Mouse (Mus musculus): Measurements from ENCODE around the gene B130006D01Rik. TPM values are rescaled to one million over a fixed set of nuclear protein-coding genes. Genes with fewer than 3 reads are reported as not detected.

The B130006D01Rik gene
- polyA plus RNA-seq, 1 experiment, result 0.09 TPM

DNA sequence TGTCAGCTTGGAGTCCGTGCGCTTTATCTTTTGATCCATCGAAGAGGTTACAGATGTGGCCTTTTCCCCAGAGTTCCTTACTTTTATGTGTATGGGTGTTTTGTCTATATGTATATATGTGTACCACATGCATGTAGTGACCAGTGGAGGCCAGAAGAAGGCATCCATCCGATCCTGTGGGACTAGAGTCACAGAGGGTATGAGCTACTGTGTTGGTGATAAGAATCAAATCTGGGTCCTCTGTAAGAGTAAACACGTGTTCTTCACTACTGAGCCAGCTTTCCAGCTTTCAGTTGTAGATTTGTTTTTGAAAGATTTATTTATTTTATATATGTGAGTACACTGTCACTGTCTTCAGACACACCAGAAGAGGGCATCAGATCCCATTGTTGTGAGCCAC lies 4.6 kb downstream of the B130006D01Rik start:
- Histone ChIP-seq H3K36me3 (ENCODE audit: control insufficient read depth, insufficient read depth, low read length) (no peaks in the 10 kb centered on the region), H3K4me1 (ENCODE audit: control insufficient read depth, insufficient read depth, low read length) (no peaks in the 10 kb centered on the region), H3K27me3 (ENCODE audit: control insufficient read depth, insufficient read depth, low read length) (no peaks in the 10 kb centered on the region), H3K4me3 (ENCODE audit: control insufficient read depth, low read depth, low read length) (no peak overlapping the region), H3K27ac (ENCODE audit: control insufficient read depth, insufficient read depth, low read depth, low read length) (no peak overlapping the region)
- no peak for TF ChIP-seq CTCF (IDR thresholded peaks at IDR 0.05; ENCODE audit: control insufficient read depth, insufficient read depth, insufficient replicate concordance, low read depth, low read length)
- no peak for TF ChIP-seq POLR2A (IDR thresholded peaks at IDR 0.05; ENCODE audit: control insufficient read depth, low read depth, low read length)

DNA sequence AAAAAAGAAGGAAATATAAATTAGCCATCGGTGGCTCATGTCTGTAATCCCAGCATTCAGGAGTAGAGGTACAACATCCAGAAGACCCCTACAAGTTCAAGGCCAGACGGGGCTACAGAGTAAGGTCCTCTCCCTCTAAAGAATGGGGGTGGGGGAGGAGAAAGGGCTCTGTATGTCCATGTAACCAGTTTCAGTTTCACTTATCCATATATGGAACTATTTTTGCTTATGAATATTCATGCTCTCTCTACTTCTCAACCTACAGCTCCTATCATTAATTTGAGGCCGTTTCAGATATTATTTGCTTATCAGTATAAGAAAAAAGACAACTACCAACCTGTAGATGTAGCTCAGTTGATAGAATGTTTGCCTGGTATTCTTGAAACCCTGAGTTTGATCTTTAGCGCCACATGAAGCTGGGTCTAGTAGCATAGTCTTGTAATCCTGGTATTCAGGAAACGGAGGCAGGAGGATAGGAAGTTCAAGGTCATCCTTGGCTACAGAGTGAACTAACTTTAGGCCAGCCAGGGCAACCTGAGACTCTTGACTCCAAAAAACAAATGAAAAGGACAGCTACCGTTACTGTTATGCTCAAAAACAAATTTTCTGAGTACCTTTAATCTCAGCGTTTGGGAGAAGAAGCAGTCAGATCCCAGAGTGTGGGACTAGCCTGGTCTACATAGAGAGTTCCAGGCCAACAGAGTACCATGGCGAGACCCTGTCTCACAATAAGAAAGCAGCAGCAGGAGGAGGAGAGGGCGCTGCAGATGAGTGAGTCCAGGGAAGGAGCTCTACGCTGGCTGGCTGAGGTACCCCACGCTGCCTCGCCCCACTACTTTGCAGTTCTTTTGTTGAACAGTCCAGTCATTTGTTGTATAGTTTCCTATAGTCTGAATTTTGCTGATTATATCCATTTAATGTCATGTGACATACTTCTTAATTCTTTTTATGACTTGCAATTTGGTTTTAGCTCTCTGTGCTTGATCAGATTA lies 5.8 kb downstream of the B130006D01Rik start:
- no peak for TF ChIP-seq POLR2A (IDR thresholded peaks at IDR 0.05; ENCODE audit: control insufficient read depth, low read depth, low read length)
- no peak for TF ChIP-seq CTCF (IDR thresholded peaks at IDR 0.05; ENCODE audit: control insufficient read depth, insufficient read depth, insufficient replicate concordance, low read depth, low read length)
- Histone ChIP-seq H3K36me3 (ENCODE audit: control insufficient read depth, insufficient read depth, low read length) (no peaks in the 10 kb centered on the region), H3K27me3 (ENCODE audit: control insufficient read depth, insufficient read depth, low read length) (no peaks in the 10 kb centered on the region), H3K4me1 (ENCODE audit: control insufficient read depth, insufficient read depth, low read length) (no peaks in the 10 kb centered on the region), H3K27ac (ENCODE audit: control insufficient read depth, insufficient read depth, low read depth, low read length) (no peak overlapping the region), H3K4me3 (ENCODE audit: control insufficient read depth, low read depth, low read length) (no peak overlapping the region)

DNA sequence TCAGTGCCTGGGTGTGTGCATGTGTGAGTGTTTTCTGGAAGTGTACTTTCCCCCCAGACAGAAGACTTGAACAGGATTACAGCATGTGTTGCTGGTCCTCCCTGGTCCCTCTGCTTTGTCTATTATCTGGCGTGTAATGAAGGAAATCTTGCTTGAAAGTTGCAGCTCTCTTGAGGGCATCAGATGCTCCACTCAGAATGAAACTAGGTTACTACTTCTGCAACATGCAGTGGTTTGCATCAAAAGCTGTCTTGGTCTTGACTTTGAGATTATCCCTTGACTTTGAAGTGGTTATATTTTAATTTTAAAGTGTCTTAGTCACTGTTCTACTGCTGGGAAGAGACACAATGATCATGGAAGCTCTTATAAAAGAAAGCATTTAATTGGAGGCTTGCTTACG lies 11.1 kb downstream of the B130006D01Rik start:
- TF ChIP-seq CTCF (IDR thresholded peaks at IDR 0.05; ENCODE audit: control insufficient read depth, insufficient read depth, insufficient replicate concordance, low read depth, low read length), result no peak
- TF ChIP-seq POLR2A (IDR thresholded peaks at IDR 0.05; ENCODE audit: control insufficient read depth, low read depth, low read length), result no peak
- no peaks in the 10 kb centered on the region for H3K27me3 ChIP-seq (ENCODE audit: control insufficient read depth, insufficient read depth, low read length)

DNA sequence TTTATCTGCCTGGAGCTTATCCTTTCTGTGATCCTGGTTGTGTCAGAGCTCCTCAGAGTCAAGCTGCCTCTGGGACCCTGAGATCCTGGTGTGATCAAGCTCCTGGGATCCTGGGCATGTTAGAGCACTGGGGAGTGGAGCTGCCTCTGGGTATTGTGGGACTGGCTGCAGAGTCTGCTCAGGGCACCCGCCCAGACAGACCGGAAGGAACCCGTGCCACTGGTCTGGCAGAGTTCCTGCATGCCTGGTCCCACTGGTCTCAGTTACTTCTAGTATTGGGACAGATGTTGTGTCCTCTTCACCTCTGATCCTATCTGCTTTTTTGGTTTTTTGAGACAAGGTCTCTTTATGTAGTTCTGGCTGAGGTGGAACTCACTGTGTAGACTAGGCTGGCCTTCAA lies 14.4 kb downstream of the B130006D01Rik start:
- no peak for TF ChIP-seq POLR2A (IDR thresholded peaks at IDR 0.05; ENCODE audit: control insufficient read depth, low read depth, low read length)
- TF ChIP-seq CTCF (IDR thresholded peaks at IDR 0.05; ENCODE audit: control insufficient read depth, insufficient read depth, insufficient replicate concordance, low read depth, low read length), result no peak
- Histone ChIP-seq H3K4me1 (ENCODE audit: control insufficient read depth, insufficient read depth, low read length) (no peaks in the 10 kb centered on the region), H3K27me3 (ENCODE audit: control insufficient read depth, insufficient read depth, low read length) (no peaks in the 10 kb centered on the region), H3K36me3 (ENCODE audit: control insufficient read depth, insufficient read depth, low read length) (no peaks in the 10 kb centered on the region), H3K4me3 (ENCODE audit: control insufficient read depth, low read depth, low read length) (no peak overlapping the region), H3K27ac (ENCODE audit: control insufficient read depth, insufficient read depth, low read depth, low read length) (no peak overlapping the region)

More for the DNA sequence above, 11.1 kb downstream of the B130006D01Rik start:
- Histone ChIP-seq H3K4me1 (ENCODE audit: control insufficient read depth, insufficient read depth, low read length) (no peaks in the 10 kb centered on the region), H3K27ac (ENCODE audit: control insufficient read depth, insufficient read depth, low read depth, low read length) (no peak overlapping the region), H3K4me3 (ENCODE audit: control insufficient read depth, low read depth, low read length) (no peak overlapping the region), H3K36me3 (ENCODE audit: control insufficient read depth, insufficient read depth, low read length) (no peaks in the 10 kb centered on the region)

DNA sequence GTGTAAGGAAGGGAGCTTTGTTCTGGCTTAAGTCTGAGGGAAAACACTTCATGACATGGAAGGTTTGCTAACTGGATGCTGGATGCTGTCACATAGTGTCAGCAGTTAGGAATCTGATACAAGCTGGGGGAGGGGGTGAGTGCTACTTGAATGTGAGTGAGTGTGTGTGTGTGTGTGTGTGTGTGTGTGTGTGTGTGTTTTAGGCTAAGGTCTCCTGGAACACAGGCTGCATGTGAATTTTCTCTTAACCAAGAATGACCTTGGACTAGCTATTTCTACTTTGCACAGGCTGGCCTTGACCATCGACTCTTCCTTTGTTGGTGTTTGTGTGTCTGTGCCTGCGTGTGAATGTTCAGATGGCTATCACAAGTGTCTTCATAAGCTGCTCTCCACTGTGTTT lies 21.1 kb downstream of the B130006D01Rik start:
- Histone ChIP-seq H3K36me3 (ENCODE audit: control insufficient read depth, insufficient read depth, low read length) (no peaks in the 10 kb centered on the region; the same call in 1 of the 2 replicates), H3K27me3 (ENCODE audit: control insufficient read depth, insufficient read depth, low read length) (no peaks in the 10 kb centered on the region), H3K4me1 (ENCODE audit: control insufficient read depth, insufficient read depth, low read length) (no peaks in the 10 kb centered on the region), H3K27ac (ENCODE audit: control insufficient read depth, insufficient read depth, low read depth, low read length) (no peak overlapping the region), H3K4me3 (ENCODE audit: control insufficient read depth, low read depth, low read length) (no peak overlapping the region)
- TF ChIP-seq CTCF (IDR thresholded peaks at IDR 0.05; ENCODE audit: control insufficient read depth, insufficient read depth, insufficient replicate concordance, low read depth, low read length), result no peak
- no peak for TF ChIP-seq POLR2A (IDR thresholded peaks at IDR 0.05; ENCODE audit: control insufficient read depth, low read depth, low read length)

DNA sequence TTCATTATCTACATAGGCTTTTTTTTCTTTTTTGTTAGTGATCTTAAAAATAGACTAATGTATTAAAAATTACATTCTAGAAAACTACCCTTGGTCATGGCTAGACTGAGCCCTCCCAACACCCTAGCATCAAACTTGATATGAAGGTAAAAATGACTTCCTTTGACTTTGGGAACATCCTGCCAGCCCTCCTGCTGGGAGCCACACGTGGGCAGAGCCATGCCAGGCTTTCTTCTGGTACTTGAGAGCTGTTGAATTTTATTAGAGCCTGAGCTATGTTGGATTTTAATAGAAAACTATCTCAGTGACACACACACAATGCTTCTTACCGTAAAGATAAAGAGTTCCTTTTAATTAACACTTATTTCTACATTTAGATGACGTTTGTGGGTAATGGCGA lies 23.4 kb downstream of the B130006D01Rik start:
- no peaks in the 10 kb centered on the region for H3K27me3 ChIP-seq (ENCODE audit: control insufficient read depth, insufficient read depth, low read length)
- no peak for TF ChIP-seq POLR2A (IDR thresholded peaks at IDR 0.05; ENCODE audit: control insufficient read depth, low read depth, low read length)
- TF ChIP-seq CTCF (IDR thresholded peaks at IDR 0.05; ENCODE audit: control insufficient read depth, insufficient read depth, insufficient replicate concordance, low read depth, low read length), result no peak
- H3K27ac ChIP-seq (ENCODE audit: control insufficient read depth, insufficient read depth, low read depth, low read length), result no peak overlapping the region
- H3K4me3 ChIP-seq (ENCODE audit: control insufficient read depth, low read depth, low read length), result no peak overlapping the region
- H3K4me1 ChIP-seq (ENCODE audit: control insufficient read depth, insufficient read depth, low read length), result no peaks in the 10 kb centered on the region
- peaks cover 4% of the 10 kb centered on the region for H3K36me3 ChIP-seq (ENCODE audit: control insufficient read depth, insufficient read depth, low read length)

DNA sequence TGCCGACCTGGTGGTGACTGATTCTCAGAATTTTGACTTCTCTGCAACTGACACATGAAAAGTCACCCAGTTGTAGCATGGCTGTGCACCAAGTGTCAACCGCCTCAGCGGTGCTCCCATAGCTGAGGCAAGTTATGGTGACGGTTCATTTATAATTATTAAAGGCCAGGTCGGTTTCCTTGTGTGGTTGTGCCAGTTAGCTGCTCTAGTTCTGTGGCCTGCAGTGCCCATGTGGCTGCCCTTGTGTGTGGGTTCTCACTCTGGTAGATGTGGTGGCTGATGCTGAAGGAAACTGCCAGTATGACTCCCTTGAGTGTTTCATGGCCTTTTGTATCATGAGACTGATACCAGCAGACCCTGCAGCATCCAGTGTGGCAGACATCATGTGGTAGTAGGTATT lies 24.9 kb downstream of the B130006D01Rik start:
- Histone ChIP-seq H3K4me1 (ENCODE audit: control insufficient read depth, insufficient read depth, low read length) (no peaks in the 10 kb centered on the region), H3K36me3 (ENCODE audit: control insufficient read depth, insufficient read depth, low read length) (peaks cover 4% of the 10 kb centered on the region), H3K27me3 (ENCODE audit: control insufficient read depth, insufficient read depth, low read length) (no peaks in the 10 kb centered on the region), H3K27ac (ENCODE audit: control insufficient read depth, insufficient read depth, low read depth, low read length) (no peak overlapping the region), H3K4me3 (ENCODE audit: control insufficient read depth, low read depth, low read length) (no peak overlapping the region)
- TF ChIP-seq CTCF (IDR thresholded peaks at IDR 0.05; ENCODE audit: control insufficient read depth, insufficient read depth, insufficient replicate concordance, low read depth, low read length) (no peak), POLR2A (IDR thresholded peaks at IDR 0.05; ENCODE audit: control insufficient read depth, low read depth, low read length) (no peak)
